Mouse (Mus musculus) embryonic facial prominence, embryonic 11.5 days (tissue): Measurements from ENCODE around the gene Rdh5. TPM values are rescaled to one million over a fixed set of nuclear protein-coding genes. Genes with fewer than 3 reads are reported as not detected.

Source experiments
- ATAC-seq: fragments of 200-750 bp; cut with Nextera tagmentation; replicated peaks from 2 replicates; pipeline ENCODE4 v1.8.0; 2017; ENCODE audit warnings: low read depth; ENCODE audit not compliant: insufficient number of reproducible peaks, low FRiP score, low TSS enrichment
- DNase-seq: peaks from one replicate; pipeline ENCODE4 v3.0.0-alpha.2; 2015; ENCODE audit warnings: low spot score
- H3K27ac ChIP-seq: fragments of 300-500 bp; sonication (generic); replicated peaks from 2 replicates; pipeline ENCODE4 v1.5.1; 2014; ENCODE audit warnings: mild to moderate bottlenecking, low read depth, low read length, control low read depth
- H3K27me3 ChIP-seq: fragments of 300-500 bp; sonication (generic); 2 replicates; pipeline ENCODE4 v1.6.1; 2014; ENCODE audit warnings: mild to moderate bottlenecking, low read length, moderate library complexity, mixed read lengths; ENCODE audit not compliant: control insufficient read depth, insufficient read depth
- H3K36me3 ChIP-seq: fragments of 300-500 bp; sonication (generic); replicated peaks from 2 replicates; pipeline ENCODE4 v1.6.1; 2014; ENCODE audit warnings: low read depth, mild to moderate bottlenecking, low read length, moderate library complexity, mixed read lengths; ENCODE audit not compliant: control insufficient read depth, insufficient read depth
- H3K4me1 ChIP-seq: fragments of 300-500 bp; sonication (generic); 2 replicates; pipeline ENCODE4 v1.6.1; 2014; ENCODE audit warnings: low read length, mixed read lengths; ENCODE audit not compliant: control insufficient read depth, insufficient read depth
- H3K4me2 ChIP-seq: fragments of 300-500 bp; sonication (generic); 2 replicates; pipeline ENCODE4 v1.6.1; 2014; ENCODE audit warnings: low read depth, mild to moderate bottlenecking, control low read depth, low read length, moderate library complexity
- H3K4me3 ChIP-seq: fragments of 300-500 bp; sonication (generic); 2 replicates; pipeline ENCODE4 v1.5.1; 2014; ENCODE audit warnings: low read depth, low read length, control low read depth
- H3K9ac ChIP-seq: fragments of 300-500 bp; sonication (generic); replicated peaks from 2 replicates; pipeline ENCODE4 v1.6.1; 2014; ENCODE audit warnings: mild to moderate bottlenecking, control low read depth, low read length
- H3K9me3 ChIP-seq: fragments of 300-500 bp; sonication (generic); replicated peaks from 2 replicates; pipeline ENCODE4 v1.6.1; 2016; ENCODE audit warnings: mild to moderate bottlenecking, low read length, inconsistent platforms, mixed read lengths; ENCODE audit not compliant: control insufficient read depth
- WGBS: fragments of 180-500 bp; shearing (Covaris S2); extraction: QIAGEN DNeasy Blood & Tissue Kit; methylation state at CpG from one replicate; pipeline ENCODE4 v1.1.7; 2014; 5-methylcytosine and 5-hydroxymethylcytosine counted together
- polyA plus RNA-seq: library from polyadenylated mRNA; unstranded; fragments of >200 nt; fragmentation: Nextera tagmentation; extraction: Ambion mirVana; gene quantifications from 2 replicates; pipeline ENCODE4 v1.2.1, GENCODE M21; 2014

The Rdh5 gene
- polyA plus RNA-seq, 1 experiment from 2014 or later = 9.2 TPM

DNA sequence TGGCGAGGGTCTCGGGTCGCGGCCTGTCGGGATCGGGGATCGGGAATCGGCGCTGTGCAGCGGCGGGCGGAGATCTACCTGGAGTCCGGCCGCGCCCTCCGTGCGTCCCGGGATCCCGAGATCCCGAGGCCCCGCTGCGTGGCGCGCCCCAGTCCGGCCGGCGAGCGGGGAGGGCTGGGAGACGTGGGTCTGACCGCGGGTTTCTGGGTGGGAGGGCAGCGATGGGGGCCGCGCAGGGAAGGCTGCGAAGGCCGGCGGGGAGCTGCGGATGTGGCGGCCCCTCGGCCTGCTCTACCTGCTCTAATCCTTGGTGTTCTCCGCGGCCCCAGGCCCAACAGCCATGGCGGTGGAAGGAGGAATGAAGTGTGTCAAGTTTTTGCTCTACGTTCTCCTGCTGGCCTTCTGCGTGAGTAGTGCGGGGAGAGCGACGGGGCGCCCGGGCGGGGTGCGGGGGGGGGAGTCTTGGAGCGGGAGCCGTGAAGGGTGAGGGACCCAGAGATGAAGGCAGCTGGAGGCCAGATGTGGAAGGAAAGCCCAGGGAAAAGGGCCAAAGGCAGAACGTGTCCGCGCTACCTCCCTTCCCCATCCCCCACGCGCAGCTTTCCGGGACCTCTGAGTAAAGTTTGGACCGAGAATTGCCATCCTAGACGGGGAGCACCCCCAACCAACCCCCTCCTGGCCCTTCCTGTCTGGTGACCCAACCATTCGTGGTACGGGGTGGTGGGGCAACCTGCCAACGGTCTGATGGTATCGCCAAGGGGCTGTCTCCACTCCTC is 12.4 kb downstream of the Rdh5 start:
- peak; percentile 8 for ATAC-seq
- no peaks in the 10 kb centered on the region; the same call in 1 of the 2 replicates for H3K36me3 ChIP-seq

GRCm38 (mm10) chr10:128909567-128910028 is 13.1 kb downstream of the Rdh5 start:
- no peaks in the 10 kb centered on the region for H3K27me3 ChIP-seq
- H3K9me3 ChIP-seq = no peaks in the 10 kb centered on the region
- H3K9ac ChIP-seq = peak overlapping the region; percentile 92
- DNase-seq = peak; percentile 86
- peak overlapping the region; percentile 76 for H3K4me2 ChIP-seq
- H3K27ac ChIP-seq = peak overlapping the region; percentile 84
- no peaks in the 10 kb centered on the region; the same call in 1 of the 2 replicates for H3K36me3 ChIP-seq
- WGBS = 2% methylated on average over 38 of the region's 41 CpGs
- H3K4me3 ChIP-seq = peak overlapping the region; percentile 89
- ATAC-seq = peak; percentile 73
- no peaks in the 10 kb centered on the region for H3K4me1 ChIP-seq

More for the DNA sequence above, 12.4 kb downstream of the Rdh5 start:
- Histone ChIP-seq H3K4me1 (no peaks in the 10 kb centered on the region), H3K4me2 (peak overlapping the region; percentile 76), H3K4me3 (peak overlapping the region; percentile 89), H3K9ac (peak overlapping the region; percentile 92), H3K27ac (peak overlapping the region; percentile 84), H3K27me3 (no peaks in the 10 kb centered on the region), H3K9me3 (no peaks in the 10 kb centered on the region)
- DNase-seq = peak; percentile 73
- WGBS = under 1% methylated on average over 63 of the region's 66 CpGs

DNA sequence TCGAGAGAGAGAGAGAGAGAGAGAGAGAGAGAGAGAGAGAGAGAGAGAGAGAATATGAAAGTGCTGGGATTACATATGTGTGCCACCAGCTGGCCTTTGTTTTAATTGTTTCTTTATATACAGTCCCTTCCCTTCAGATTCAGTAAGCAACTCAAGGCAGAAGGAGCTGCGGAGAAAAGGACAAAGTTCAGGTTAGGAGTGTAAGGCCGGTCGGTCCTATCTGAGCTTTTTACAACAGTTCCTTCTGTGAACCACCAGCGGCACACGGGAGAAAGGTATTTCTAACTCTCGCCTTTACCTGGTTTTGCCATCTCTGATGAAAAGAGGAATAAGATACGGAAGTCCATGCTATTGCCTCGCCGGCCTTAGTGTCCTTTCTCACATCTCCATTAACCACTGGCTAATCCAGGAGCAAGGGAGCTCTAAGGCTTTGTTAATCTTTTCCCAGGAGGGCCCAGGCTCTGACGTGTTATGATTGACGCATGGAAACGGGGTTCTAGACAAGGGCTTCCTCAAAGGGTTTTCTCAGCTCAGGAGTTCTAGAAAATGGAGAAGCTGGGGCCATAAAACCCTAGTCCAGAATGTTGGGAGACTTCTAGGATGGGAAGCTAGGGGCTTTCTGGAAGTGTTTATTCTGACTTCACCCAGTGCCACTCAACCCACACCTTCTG is 13.8 kb downstream of the Rdh5 start:
- Histone ChIP-seq H3K4me2 (peak overlapping the region; percentile 76), H3K36me3 (no peaks in the 10 kb centered on the region; the same call in 1 of the 2 replicates), H3K4me3 (peak overlapping the region; percentile 89), H3K27me3 (no peaks in the 10 kb centered on the region), H3K9me3 (no peaks in the 10 kb centered on the region), H3K27ac (peak overlapping the region; percentile 84; the same call in 1 of the 2 replicates), H3K4me1 (no peaks in the 10 kb centered on the region), H3K9ac (peak overlapping the region; percentile 92)
- WGBS = 60% methylated on average over 13 of the region's 13 CpGs
- ATAC-seq (no peak), DNase-seq (peak; percentile 45)

- Histone ChIP-seq H3K4me3 (no peak overlapping the region), H3K9ac (no peak overlapping the region), H3K27ac (no peak overlapping the region), H3K27me3 (no peaks in the 10 kb centered on the region), H3K4me2 (no peak overlapping the region), H3K9me3 (no peaks in the 10 kb centered on the region), H3K36me3 (no peaks in the 10 kb centered on the region), H3K4me1 (no peaks in the 10 kb centered on the region)
- ATAC-seq = no peak
- WGBS = 65% methylated on average over 5 of the region's 5 CpGs
- no peak for DNase-seq
Measured at GRCm38 (mm10) chr10:128904812-128905211, 17.9 kb downstream of the Rdh5 start.

DNA sequence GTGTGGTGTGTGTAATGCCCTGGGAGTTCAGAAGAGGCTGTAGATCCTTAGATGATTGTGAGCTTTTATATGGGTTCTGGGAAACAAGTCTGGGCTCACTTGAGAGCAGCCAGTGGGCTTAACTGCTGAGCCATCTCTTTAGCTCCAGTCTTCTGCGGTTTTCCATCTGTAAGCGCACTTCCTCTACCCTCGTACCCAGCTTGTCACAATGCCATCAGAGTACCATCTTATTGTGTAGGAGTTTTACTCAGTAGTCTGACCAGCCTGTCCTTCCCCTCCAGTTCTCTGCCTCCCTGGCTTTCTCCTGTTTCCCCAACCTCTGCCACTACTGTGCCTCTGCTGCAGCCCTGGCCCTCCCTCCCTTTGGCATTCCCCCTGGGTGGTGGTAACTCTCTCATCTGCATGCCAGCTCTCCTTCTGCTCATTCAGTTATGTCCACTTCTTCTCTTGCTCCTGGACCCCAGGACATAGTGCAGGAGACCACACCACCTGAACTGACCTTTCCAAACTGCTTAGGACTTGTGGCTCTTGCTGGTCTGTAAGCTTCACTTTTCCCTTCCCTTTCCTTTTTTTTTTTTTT is 20.2 kb downstream of the Rdh5 start:
- Histone ChIP-seq H3K36me3 (no peaks in the 10 kb centered on the region), H3K27me3 (no peaks in the 10 kb centered on the region), H3K27ac (no peak overlapping the region), H3K4me1 (no peaks in the 10 kb centered on the region), H3K9ac (no peak overlapping the region), H3K4me3 (no peak overlapping the region), H3K4me2 (no peak overlapping the region), H3K9me3 (no peaks in the 10 kb centered on the region)
- ATAC-seq = no peak
- WGBS = 69% methylated on average over 3 of the region's 3 CpGs
- DNase-seq = no peak

DNA sequence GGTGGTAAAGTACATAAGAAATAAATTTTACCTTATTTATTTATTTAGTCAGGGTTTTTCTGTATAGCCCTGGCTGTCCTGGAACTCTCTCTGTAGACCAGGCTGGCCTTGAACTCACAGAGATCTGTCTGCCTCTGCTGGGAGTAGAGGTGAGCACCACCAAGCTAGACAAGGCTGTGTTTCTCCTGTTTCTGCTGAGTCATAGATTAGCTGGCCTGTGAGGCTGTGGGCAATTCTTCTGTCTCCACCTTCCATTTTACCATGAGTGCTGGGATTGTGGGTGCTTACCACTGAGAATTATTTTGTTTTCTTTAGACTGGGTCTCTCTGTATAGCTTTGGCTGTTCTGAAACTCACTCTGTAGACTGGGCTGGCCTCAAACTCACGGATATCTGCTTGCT is 21.3 kb downstream of the Rdh5 start:
- 83% methylated on average over 1 of the region's 1 CpGs for WGBS
- no peak overlapping the region for H3K9ac ChIP-seq
- no peaks in the 10 kb centered on the region for H3K4me1 ChIP-seq
- H3K4me2 ChIP-seq = no peak overlapping the region
- no peak overlapping the region for H3K27ac ChIP-seq
- H3K9me3 ChIP-seq = no peaks in the 10 kb centered on the region
- peaks cover 2% of the 10 kb centered on the region; the same call in 1 of the 2 replicates for H3K27me3 ChIP-seq
- DNase-seq (no peak), ATAC-seq (no peak)
- H3K4me3 ChIP-seq = no peak overlapping the region
- H3K36me3 ChIP-seq = no peaks in the 10 kb centered on the region

GRCm38 (mm10) chr10:128900698-128901097 is 22.0 kb downstream of the Rdh5 start, which contains the start of gene Cd63:
TSS of gene Cd63 (plus strand) at chr10:128900989.
- no peaks in the 10 kb centered on the region for H3K9me3 ChIP-seq
- H3K4me2 ChIP-seq = no peak within 1 kb of the TSS
- no peaks in the 10 kb centered on the region for H3K4me1 ChIP-seq
- no peak within 1 kb of the TSS for H3K27ac ChIP-seq
- no peak for DNase-seq
- no peak for ATAC-seq
- no peaks in the 10 kb centered on the region for H3K36me3 ChIP-seq
- no peak within 1 kb of the TSS for H3K4me3 ChIP-seq
- no peak within 1 kb of the TSS for H3K9ac ChIP-seq
- H3K27me3 ChIP-seq = peaks cover 4% of the 10 kb centered on the region; the same call in 1 of the 2 replicates
- 88% methylated on average over 3 of the region's 3 CpGs for WGBS
